ENCODE assay signal across 27 mouse cellular contexts in the genomic region with DNA sequence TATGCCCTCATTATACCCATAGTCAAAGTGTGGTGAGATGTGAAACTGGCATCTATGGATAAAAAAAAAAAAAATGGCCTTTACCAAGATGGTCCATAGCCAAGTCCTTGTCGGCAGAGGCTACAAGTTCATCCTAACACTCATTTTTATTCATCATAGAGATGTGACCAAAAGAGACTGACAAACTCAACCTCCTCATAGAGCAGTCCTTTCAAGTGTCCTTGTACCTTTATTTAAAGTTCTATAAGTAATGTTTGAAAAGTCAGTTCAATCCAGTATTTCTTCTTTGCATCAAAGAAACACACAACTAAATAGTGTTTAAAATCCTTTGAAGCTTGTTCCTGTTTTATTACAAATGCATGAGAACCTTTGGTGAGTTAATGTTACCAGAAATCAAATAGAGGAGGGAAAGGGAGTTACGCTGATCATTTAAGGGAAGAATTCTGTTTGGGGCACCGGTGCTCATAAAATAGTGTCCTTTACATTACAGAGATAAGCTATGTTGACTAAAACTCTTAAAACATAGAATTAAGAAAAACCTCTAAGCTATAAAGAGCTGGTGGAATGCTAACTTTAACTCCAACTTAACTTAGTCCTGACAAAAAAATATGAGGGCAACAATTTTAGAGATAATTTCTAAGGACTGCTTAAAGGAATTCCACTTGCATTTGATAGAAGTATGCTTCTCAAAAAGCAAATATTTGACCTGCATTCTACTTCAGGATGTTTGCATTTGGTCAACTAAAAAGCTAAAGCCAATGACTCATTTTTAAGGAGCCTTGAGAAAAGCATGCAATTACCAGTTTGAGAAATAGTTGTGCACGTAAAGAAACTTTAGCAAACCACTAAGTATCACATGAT. TPM values are rescaled to one million over a fixed set of nuclear protein-coding genes. Genes with fewer than 3 reads are reported as not detected.
DNase-seq lines count a peak whose midpoint lies in the region; ATAC-seq and TF ChIP-seq lines count a peak whose summit lies in the region.
"Had no signal": no experiment of that assay in that cellular context is flagged by ENCODE, and none has a peak within 500 bp of the region (broad histone marks: within the 10 kb centered on the region; RNA-seq: fewer than 3 reads in every experiment).

No protein-coding gene starts in this region.

- TF ChIP-seq POLR2A in lung, adult 2 months (IDR thresholded peaks at IDR 0.05; ENCODE audit: borderline replicate concordance, extremely low read depth, low read depth, low read length) = no peak

- peak; percentile 54 for DNase-seq in lung, embryonic 14.5 days
- DNase-seq in lung, adult 2 months = no peak
- DNase-seq in lung, postnatal 0 days (ENCODE audit: low spot score) = peak; percentile 87
- DNase-seq in lung, postnatal 4 days = no peak
- DNase-seq in stomach, postnatal 0 days (ENCODE audit: low spot score) = no peak
- no peak for DNase-seq in right cerebral cortex, adult 2 months (ENCODE audit: low spot score in 2 of 2)
- DNase-seq: adrenal gland, postnatal 10 days; adrenal gland, postnatal 36 days; B cell, adult 2 months; cerebellum, adult 18-20 months; cerebellum, adult 9-10 months; cerebellum, postnatal 14 days; gastrocnemius, postnatal 25 days; heart, adult 18-20 months; heart, postnatal 10 days; heart, postnatal 36 days had no signal

- peak; percentile 81 for ATAC-seq in lung, embryonic 14.5 days (ENCODE audit: insufficient read depth)
- ATAC-seq in lung, postnatal 0 days = peak; percentile 89
- 0 out of 2 replicates have a peak, but pooled peaks have one; percentile 53 for ATAC-seq in stomach, embryonic 14.5 days (ENCODE audit: insufficient number of reproducible peaks, insufficient read depth, low FRiP score, low read depth)
- ATAC-seq in stomach, postnatal 0 days (ENCODE audit: low FRiP score, low TSS enrichment) = 0 out of 2 replicates have a peak, but pooled peaks have one; percentile 38
- ATAC-seq: forebrain, embryonic 13.5 days; forebrain, embryonic 16.5 days; Patski had no signal

- no peak overlapping the region for H3K27ac ChIP-seq in lung, embryonic 14.5 days (ENCODE audit: low read depth)
- H3K27ac ChIP-seq in lung, postnatal 0 days (ENCODE audit: low read length) = peak overlapping the region; percentile 15; the same call in 1 of the 2 replicates
- no peak overlapping the region for H3K27ac ChIP-seq in stomach, embryonic 14.5 days (ENCODE audit: low read length)
- no peak overlapping the region for H3K27ac ChIP-seq in stomach, postnatal 0 days (replicated peaks)
- H3K27ac ChIP-seq: forebrain, embryonic 10.5 days; forebrain, embryonic 13.5 days; heart, embryonic 15.5 days; hindbrain, embryonic 10.5 days; hindbrain, embryonic 13.5 days had no signal

- H3K9me3 ChIP-seq in lung, embryonic 14.5 days (ENCODE audit: low read depth, low read length) = no peaks in the 10 kb centered on the region
- H3K9me3 ChIP-seq in lung, postnatal 0 days (ENCODE audit: low read length) = no peaks in the 10 kb centered on the region
- H3K9me3 ChIP-seq in stomach, embryonic 14.5 days (ENCODE audit: control insufficient read depth, low read depth, low read length) = no peaks in the 10 kb centered on the region
- H3K9me3 ChIP-seq in stomach, postnatal 0 days (ENCODE audit: control insufficient read depth, low read length) = no peaks in the 10 kb centered on the region
- H3K9me3 ChIP-seq: forebrain, embryonic 10.5 days; forebrain, embryonic 13.5 days; G1E; heart, embryonic 12.5 days; heart, embryonic 15.5 days; hindbrain, embryonic 10.5 days; hindbrain, embryonic 13.5 days had no signal

- no peak for TF ChIP-seq CTCF in lung, embryonic 14.5 days (IDR thresholded peaks at IDR 0.05; ENCODE audit: low read depth)
- TF ChIP-seq CTCF in lung, adult 2 months (IDR thresholded peaks at IDR 0.05; ENCODE audit: insufficient read depth, low read length) = no peak
- no peak for TF ChIP-seq CTCF in lung, postnatal 0 days (IDR thresholded peaks at IDR 0.05)
- no peak for TF ChIP-seq CTCF in stomach, postnatal 0 days (IDR thresholded peaks at IDR 0.05; ENCODE audit: low read depth)

- peak; percentile 96 for TF ChIP-seq EP300 in lung, postnatal 0 days (IDR thresholded peaks at IDR 0.05)
- TF ChIP-seq EP300 in stomach, postnatal 0 days (optimal IDR thresholded peaks at IDR 0.05) = no peak

- no peaks in the 10 kb centered on the region for H3K36me3 ChIP-seq in lung, embryonic 14.5 days (ENCODE audit: insufficient read depth)
- H3K36me3 ChIP-seq in lung, postnatal 0 days (ENCODE audit: insufficient read depth, low read length) = no peaks in the 10 kb centered on the region
- no peaks in the 10 kb centered on the region for H3K36me3 ChIP-seq in stomach, embryonic 14.5 days (ENCODE audit: control insufficient read depth, insufficient read depth, low read length)
- H3K36me3 ChIP-seq in stomach, postnatal 0 days (ENCODE audit: control insufficient read depth, insufficient read depth, low read length) = no peaks in the 10 kb centered on the region
- H3K36me3 ChIP-seq: forebrain, embryonic 10.5 days; G1E; heart, embryonic 12.5 days; heart, embryonic 15.5 days; hindbrain, embryonic 10.5 days; hindbrain, embryonic 13.5 days had no signal

- no peak overlapping the region for H3K4me2 ChIP-seq in lung, embryonic 14.5 days
- no peak overlapping the region; the same call in 1 of the 2 replicates for H3K4me2 ChIP-seq in lung, postnatal 0 days (replicated peaks; ENCODE audit: low read depth, low read length)
- H3K4me2 ChIP-seq in stomach, embryonic 14.5 days (replicated peaks; ENCODE audit: low read depth, low read length) = no peak overlapping the region
- H3K4me2 ChIP-seq in stomach, postnatal 0 days (replicated peaks; ENCODE audit: low read depth) = no peak overlapping the region
- H3K4me2 ChIP-seq: forebrain, embryonic 13.5 days; heart, embryonic 12.5 days; heart, embryonic 15.5 days; hindbrain, embryonic 13.5 days had no signal

- no peak overlapping the region for H3K9ac ChIP-seq in lung, embryonic 14.5 days
- H3K9ac ChIP-seq in lung, postnatal 0 days (replicated peaks; ENCODE audit: low read depth) = no peak overlapping the region
- H3K9ac ChIP-seq in stomach, embryonic 14.5 days (replicated peaks; ENCODE audit: low read depth, low read length) = no peak overlapping the region
- H3K9ac ChIP-seq in stomach, postnatal 0 days (ENCODE audit: low read length) = no peak overlapping the region
- H3K9ac ChIP-seq: forebrain, embryonic 13.5 days; heart, embryonic 12.5 days; heart, embryonic 15.5 days; hindbrain, embryonic 13.5 days had no signal

- no peaks in the 10 kb centered on the region for H3K27me3 ChIP-seq in lung, embryonic 14.5 days (ENCODE audit: insufficient read depth, low read length)
- no peaks in the 10 kb centered on the region for H3K27me3 ChIP-seq in lung, postnatal 0 days (replicated peaks; ENCODE audit: insufficient read depth, low read length)
- no peaks in the 10 kb centered on the region for H3K27me3 ChIP-seq in stomach, embryonic 14.5 days (ENCODE audit: control insufficient read depth, insufficient read depth, low read length)
- H3K27me3 ChIP-seq in stomach, postnatal 0 days (ENCODE audit: control insufficient read depth, insufficient read depth, low read length) = no peaks in the 10 kb centered on the region
- H3K27me3 ChIP-seq: CH12.LX; forebrain, embryonic 13.5 days; heart, embryonic 12.5 days; heart, embryonic 15.5 days; hindbrain, embryonic 13.5 days; Patski had no signal

- 56% methylated on average over 4 of the region's 4 CpGs for WGBS in lung, embryonic 14.5 days
- WGBS in lung, adult 2 months = 63% methylated on average over 4 of the region's 4 CpGs
- WGBS in lung, postnatal 0 days = 53% methylated on average over 4 of the region's 4 CpGs
- WGBS in stomach, embryonic 14.5 days = 70% methylated on average over 4 of the region's 4 CpGs
- WGBS in stomach, postnatal 0 days = 46% methylated on average over 4 of the region's 4 CpGs

- H3K4me3 ChIP-seq in lung, embryonic 14.5 days (ENCODE audit: low read depth, low read length) = no peak overlapping the region
- no peak overlapping the region for H3K4me3 ChIP-seq in lung, adult 2 months (replicated peaks; ENCODE audit: extremely low read depth, low read depth, low read length)
- H3K4me3 ChIP-seq in lung, postnatal 0 days (ENCODE audit: low read depth, low read length) = no peak overlapping the region
- H3K4me3 ChIP-seq in stomach, embryonic 14.5 days (ENCODE audit: low read depth, low read length) = no peak overlapping the region
- H3K4me3 ChIP-seq in stomach, postnatal 0 days (ENCODE audit: low read depth, low read length) = no peak overlapping the region
- H3K4me3 ChIP-seq: forebrain, embryonic 10.5 days; forebrain, embryonic 13.5 days; heart, embryonic 12.5 days; heart, embryonic 15.5 days; hindbrain, embryonic 10.5 days; hindbrain, embryonic 13.5 days had no signal

- H3K4me1 ChIP-seq in lung, embryonic 14.5 days (ENCODE audit: insufficient read depth) = no peaks in the 10 kb centered on the region
- no peaks in the 10 kb centered on the region for H3K4me1 ChIP-seq in lung, adult 2 months (ENCODE audit: control insufficient read depth, insufficient read depth, low read length)
- no peaks in the 10 kb centered on the region for H3K4me1 ChIP-seq in lung, postnatal 0 days (ENCODE audit: insufficient read depth, low read depth, low read length)
- H3K4me1 ChIP-seq in stomach, embryonic 14.5 days (ENCODE audit: control insufficient read depth, insufficient read depth, low read length) = no peaks in the 10 kb centered on the region
- H3K4me1 ChIP-seq in stomach, postnatal 0 days (replicated peaks; ENCODE audit: control insufficient read depth, insufficient read depth) = no peaks in the 10 kb centered on the region
- H3K4me1 ChIP-seq: forebrain, embryonic 10.5 days; heart, embryonic 12.5 days; heart, embryonic 15.5 days; hindbrain, embryonic 10.5 days; hindbrain, embryonic 13.5 days had no signal

RNA-seq across cellular contexts. Expression of gene Ppp1r3a, which starts 39.7 kb away (rescaled TPM):
- polyA plus RNA-seq in lung, embryonic 14.5 days (2014; fragmentation: Nextera tagmentation; extraction: Ambion mirVana) = 0.18 TPM in 2 replicates
- polyA plus RNA-seq in lung, adult 2 months (2012; rRNA removed) = 0.06 and 0.34 TPM in 2 replicates
- polyA plus RNA-seq in lung, postnatal 0 days (2015; fragmentation: Nextera tagmentation; extraction: Ambion mirVana) = 0.13 and 0.17 TPM in 2 replicates
- 0.38 and 0.45 TPM in 2 replicates for polyA plus RNA-seq in stomach, embryonic 14.5 days (2014; fragmentation: Nextera tagmentation; extraction: Ambion mirVana)
- polyA plus RNA-seq in stomach, postnatal 0 days (2015; fragmentation: Nextera tagmentation; extraction: Ambion mirVana) = 2.4 and 2.7 TPM in 2 replicates
- polyA plus RNA-seq: forebrain, embryonic 10.5 days; forebrain, embryonic 13.5 days; forebrain, embryonic 16.5 days; G1E; hindbrain, embryonic 10.5 days; hindbrain, embryonic 13.5 days; Patski had no signal

Comparison
In these comparisons a context has a peak if more than half of its experiments do, and no peak if none do; other contexts are left out.
1. DNase-seq: peak in lung, embryonic 14.5 days (single experiment) and lung, postnatal 0 days (single experiment); none in lung, adult 2 months (single experiment), lung, postnatal 4 days (0 of 2), stomach, postnatal 0 days (single experiment) and right cerebral cortex, adult 2 months (0 of 2).
2. ATAC-seq: peak in every context shown above with its lines; median percentile 89 in lung, postnatal 0 days; 81 in lung, embryonic 14.5 days; 53 in stomach, embryonic 14.5 days; 38 in stomach, postnatal 0 days.